Mouse (Mus musculus): ENCODE results near the gene Ndst2.

Ndst2 gene

GRCm38 (mm10) chr14:20702096-20702740 lies 32.1 kb downstream of the Ndst2 start:
- DNase-seq (ENCODE audit: extremely low read depth, insufficient read length, low spot score): no peak

DNA sequence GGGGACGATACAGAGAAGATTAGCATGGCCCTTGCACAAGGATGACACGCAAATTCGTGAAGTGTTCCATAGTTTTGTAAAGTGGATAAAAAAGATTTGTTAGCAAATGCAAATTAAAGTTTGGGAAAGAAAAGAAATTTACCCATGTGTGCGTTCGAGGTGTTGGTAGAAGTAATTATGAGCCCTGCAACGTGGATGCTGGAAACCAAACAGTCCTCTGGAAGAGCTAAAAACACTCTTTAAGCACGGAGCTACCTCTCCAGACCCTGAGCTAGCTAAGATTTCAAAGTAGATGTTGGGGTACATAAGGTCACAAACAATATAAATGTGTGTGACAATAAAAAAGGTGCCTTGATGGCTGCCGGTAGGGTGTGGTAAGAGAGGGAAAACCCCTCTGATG lies 32.8 kb downstream of the Ndst2 start:
- no peak for DNase-seq (ENCODE audit: extremely low read depth, insufficient read length, low spot score)

- DNase-seq (ENCODE audit: extremely low read depth, insufficient read length, low spot score): no peak
Observed at GRCm38 (mm10) chr14:20700362-20700761, 34.0 kb downstream of the Ndst2 start.

DNA sequence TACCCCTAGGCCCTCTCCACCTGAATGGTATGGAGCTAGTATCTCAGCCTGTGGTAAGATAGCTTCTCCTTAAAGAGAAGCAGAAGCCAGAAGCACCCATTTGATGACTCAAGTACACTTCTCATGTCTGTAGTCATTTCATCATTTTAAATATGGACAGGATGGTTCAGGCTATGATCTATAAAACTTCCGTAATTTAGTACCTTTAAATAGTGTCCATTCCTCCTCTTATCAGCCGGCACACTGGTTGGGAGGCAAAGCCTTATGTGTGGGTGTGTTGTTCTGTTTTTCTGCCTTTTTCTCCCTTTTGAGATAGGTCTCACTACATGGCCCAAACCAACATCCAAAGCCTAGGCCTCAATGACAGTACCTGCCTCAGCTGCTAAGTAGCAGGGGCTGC lies 35.8 kb downstream of the Ndst2 start:
- DNase-seq (ENCODE audit: extremely low read depth, insufficient read length, low spot score): no peak

DNA sequence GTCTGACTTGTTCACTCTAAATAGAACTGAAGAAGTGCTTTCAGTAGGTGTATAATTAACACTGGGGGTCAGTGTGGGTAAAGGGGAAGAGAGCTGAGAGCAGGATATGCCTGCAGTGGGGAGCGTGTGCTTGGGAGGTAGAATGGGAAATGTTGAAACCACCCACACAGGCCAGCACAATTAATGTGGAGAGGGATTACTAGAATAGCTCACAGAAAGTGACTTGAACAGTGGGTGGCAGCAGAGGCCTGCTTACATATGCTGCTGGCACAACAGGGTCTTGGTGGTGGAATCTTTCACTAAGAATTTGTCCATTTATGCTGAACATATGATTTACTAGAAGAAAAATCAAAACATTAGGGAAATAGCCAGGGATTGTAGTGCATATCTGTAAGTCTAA lies 37.4 kb downstream of the Ndst2 start:
- no peak for DNase-seq (ENCODE audit: extremely low read depth, insufficient read length, low spot score)

DNA sequence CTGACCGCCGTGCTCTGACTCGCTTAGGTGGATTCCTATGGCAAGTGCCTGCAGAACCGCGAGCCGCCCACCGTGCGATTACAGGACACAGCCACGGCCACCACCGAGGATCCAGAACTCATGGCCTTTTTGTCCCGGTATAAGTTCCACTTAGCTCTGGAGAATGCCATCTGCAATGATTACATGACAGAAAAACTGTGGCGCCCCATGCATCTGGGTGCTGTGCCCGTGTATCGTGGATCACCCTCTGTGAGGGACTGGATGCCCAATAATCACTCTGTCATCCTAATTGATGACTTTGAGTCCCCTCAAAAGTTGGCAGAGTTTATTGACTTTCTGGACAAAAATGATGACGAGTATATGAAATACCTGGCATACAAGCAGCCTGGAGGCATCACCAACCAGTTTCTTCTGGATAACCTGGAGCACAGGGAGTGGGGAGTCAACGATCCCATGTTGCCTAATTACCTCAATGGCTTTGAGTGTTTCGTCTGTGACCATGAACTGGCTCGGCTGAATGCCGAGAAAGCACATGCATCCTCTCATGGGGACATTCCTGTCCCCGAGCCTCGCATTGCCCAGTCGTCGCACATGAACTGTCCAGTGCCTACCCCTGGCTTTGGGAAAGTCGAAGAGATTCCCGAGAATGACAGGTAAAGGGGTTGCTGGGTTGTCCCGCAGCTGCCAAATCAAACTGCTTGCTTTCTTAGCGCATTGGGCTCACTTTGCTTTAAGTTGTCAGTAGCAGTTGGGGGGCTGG lies 38.4 kb downstream of the Ndst2 start:
- no peak for DNase-seq (ENCODE audit: extremely low read depth, insufficient read length, low spot score)

GRCm38 (mm10) chr14:20694884-20695760 lies 39.2 kb downstream of the Ndst2 start, which contains the start of gene Fut11:
Gene Fut11, plus strand, starts transcription at chr14:20694968.
- DNase-seq (ENCODE audit: extremely low read depth, insufficient read length, low spot score): peak; percentile 92

DNA sequence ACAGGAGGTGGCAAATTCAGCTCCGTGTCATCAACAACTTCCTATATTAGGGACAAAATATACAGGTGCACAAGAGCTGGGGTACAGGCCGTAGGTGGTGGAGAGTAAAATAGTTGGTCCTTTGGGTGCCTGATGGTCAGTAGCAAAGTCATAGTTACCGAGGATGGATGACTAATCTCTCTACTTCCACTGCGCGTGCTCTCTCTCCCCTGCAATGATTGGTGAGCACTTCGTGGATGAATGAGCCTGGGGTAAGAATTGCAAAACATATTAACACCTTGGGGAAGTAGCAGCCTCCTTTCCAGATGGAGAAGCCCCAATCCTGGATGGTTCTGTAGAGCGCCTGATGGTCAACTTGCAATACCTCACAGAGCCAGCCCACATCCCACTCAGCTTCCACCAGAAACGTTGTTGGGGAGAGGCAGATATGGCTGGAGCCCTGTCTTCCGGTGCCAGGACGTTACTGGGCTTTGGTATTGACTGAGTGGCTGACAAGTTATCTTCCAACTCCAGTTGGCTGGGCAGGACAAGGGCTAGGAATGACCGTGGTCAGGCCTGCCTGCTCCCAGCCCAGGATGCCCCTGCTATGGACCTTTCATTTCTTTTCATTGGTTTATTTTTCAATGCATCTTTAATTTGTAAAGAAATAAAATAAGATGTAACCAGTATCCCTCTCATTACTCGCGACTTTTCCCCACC lies 40.0 kb downstream of the Ndst2 start:
- DNase-seq (ENCODE audit: extremely low read depth, insufficient read length, low spot score): peak; percentile 30

DNA sequence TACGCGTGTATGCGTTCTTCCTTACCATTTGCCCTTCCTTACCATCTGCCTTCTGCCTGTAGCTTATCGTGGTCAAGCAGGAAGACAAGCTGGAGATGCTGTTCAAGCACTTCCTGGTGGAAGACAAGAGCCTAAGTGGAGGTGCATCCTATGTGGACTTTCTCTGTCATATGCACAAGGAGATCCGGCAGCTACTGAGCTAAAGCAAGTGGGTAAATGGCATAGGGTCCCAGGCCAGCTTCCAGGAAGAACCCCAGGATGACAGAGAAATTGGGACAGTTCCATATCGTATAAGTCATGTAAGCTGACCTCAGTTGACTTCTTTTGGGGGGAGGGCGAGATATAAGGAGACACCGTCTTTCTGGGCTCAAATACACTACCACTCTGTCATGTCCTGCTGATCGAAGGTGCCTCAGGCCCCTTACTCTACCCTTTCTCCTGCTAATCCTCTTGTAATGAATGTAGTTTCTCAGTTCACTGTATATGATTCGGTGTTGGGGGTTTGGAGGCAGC lies 40.7 kb downstream of the Ndst2 start:
- DNase-seq (ENCODE audit: extremely low read depth, insufficient read length, low spot score): no peak

GRCm38 (mm10) chr14:20691772-20692171 lies 42.6 kb downstream of the Ndst2 start:
- DNase-seq (ENCODE audit: extremely low read depth, insufficient read length, low spot score): no peak

- DNase-seq (ENCODE audit: extremely low read depth, insufficient read length, low spot score): no peak
Observed at GRCm38 (mm10) chr14:20689009-20689408, 45.4 kb downstream of the Ndst2 start.

GRCm38 (mm10) chr14:20686576-20686975 lies 47.8 kb downstream of the Ndst2 start:
- DNase-seq (ENCODE audit: extremely low read depth, insufficient read length, low spot score): no peak

DNA sequence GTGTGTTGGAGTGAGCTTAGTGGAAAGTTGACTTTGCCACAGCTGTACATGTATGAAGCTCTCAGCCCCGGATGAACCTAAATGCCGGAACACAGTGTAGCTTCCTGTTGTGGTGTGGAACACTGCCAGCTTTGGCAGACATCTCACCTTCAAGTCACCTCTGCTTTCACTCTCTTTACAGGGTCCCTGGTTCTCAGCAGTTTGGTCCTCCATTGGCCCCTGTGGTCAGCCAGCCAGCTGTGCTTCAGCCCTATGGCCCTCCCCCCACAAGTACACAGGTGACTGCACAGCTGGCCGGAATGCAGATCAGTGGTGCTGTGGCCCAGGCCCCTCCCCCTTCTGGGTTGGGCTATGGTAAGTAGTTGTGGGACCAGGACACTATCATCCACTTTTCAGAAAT lies 51.9 kb downstream of the Ndst2 start:
- DNase-seq (ENCODE audit: extremely low read depth, insufficient read length, low spot score): peak; percentile 41

GRCm38 (mm10) chr14:20681742-20682141 lies 52.6 kb downstream of the Ndst2 start:
- no peak for DNase-seq (ENCODE audit: extremely low read depth, insufficient read length, low spot score)

GRCm38 (mm10) chr14:20677906-20678305 lies 56.5 kb downstream of the Ndst2 start:
- no peak for DNase-seq (ENCODE audit: extremely low read depth, insufficient read length, low spot score)

- peak; percentile 96 for DNase-seq (ENCODE audit: extremely low read depth, insufficient read length, low spot score)
Observed at GRCm38 (mm10) chr14:20674064-20674833, 60.1 kb downstream of the Ndst2 start, which contains the start of gene Sec24c. Gene Sec24c, plus strand, starts transcription at chr14:20674308.

GRCm38 (mm10) chr14:20673735-20674063 lies 60.7 kb downstream of the Ndst2 start:
- DNase-seq (ENCODE audit: extremely low read depth, insufficient read length, low spot score): no peak
